ENCODE assay signal across 40 mouse cellular contexts in the genomic region with DNA sequence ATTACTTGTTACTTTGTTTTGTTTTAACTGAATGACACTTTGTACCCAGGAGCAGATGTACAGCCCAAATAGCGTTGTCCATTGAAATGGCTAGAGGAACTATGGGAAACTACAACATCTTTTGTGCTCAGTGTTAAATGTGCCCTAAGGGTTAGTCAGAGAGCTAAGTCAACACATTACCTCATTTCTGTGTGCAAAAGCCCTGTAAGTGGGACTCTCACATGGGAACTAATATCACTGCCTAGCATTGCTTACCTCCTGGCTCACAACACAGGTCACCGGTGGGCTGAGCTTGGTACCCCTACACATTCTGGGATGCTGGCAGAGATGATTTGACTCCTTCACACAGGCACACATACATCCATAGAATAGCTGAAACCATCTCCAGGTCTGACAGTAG. TPM values are rescaled to one million over a fixed set of nuclear protein-coding genes. Genes with fewer than 3 reads are reported as not detected.
"Had no signal": no experiment of that assay in that cellular context is flagged by ENCODE, and none has a peak within 500 bp of the region (broad histone marks: within the 10 kb centered on the region; RNA-seq: fewer than 3 reads in every experiment).

No protein-coding gene starts in this region.

- H3K27ac ChIP-seq: left cerebral cortex, adult 2 months; limb, embryonic 10.5 days; limb, embryonic 12.5 days; limb, embryonic 13.5 days; limb, embryonic 15.5 days; liver, embryonic 12.5 days; liver, embryonic 13.5 days; liver, embryonic 14.5 days; liver, embryonic 15.5 days; lung, embryonic 15.5 days; macrophage; midbrain, embryonic 10.5 days; midbrain, embryonic 12.5 days; midbrain, embryonic 13.5 days; midbrain, embryonic 15.5 days had no signal

- H3K9ac ChIP-seq: limb, embryonic 12.5 days; limb, embryonic 13.5 days; limb, embryonic 15.5 days; liver, embryonic 12.5 days; liver, embryonic 13.5 days; liver, embryonic 14.5 days; liver, embryonic 15.5 days; liver, postnatal 0 days; lung, embryonic 15.5 days; midbrain, embryonic 12.5 days; midbrain, embryonic 13.5 days; midbrain, embryonic 15.5 days had no signal

- H3K4me1 ChIP-seq: limb, embryonic 10.5 days; limb, embryonic 12.5 days; limb, embryonic 13.5 days; limb, embryonic 15.5 days; liver, embryonic 12.5 days; liver, embryonic 13.5 days; liver, embryonic 15.5 days; lung, embryonic 15.5 days; midbrain, embryonic 10.5 days; midbrain, embryonic 12.5 days; midbrain, embryonic 13.5 days; midbrain, embryonic 15.5 days had no signal

- H3K9me3 ChIP-seq: limb, embryonic 10.5 days; limb, embryonic 12.5 days; limb, embryonic 13.5 days; limb, embryonic 15.5 days; liver, embryonic 12.5 days; liver, embryonic 13.5 days; liver, embryonic 15.5 days; lung, embryonic 15.5 days; megakaryocyte, embryonic 14.5 days; midbrain, embryonic 10.5 days; midbrain, embryonic 12.5 days; midbrain, embryonic 13.5 days; midbrain, embryonic 15.5 days had no signal

- H3K4me3 ChIP-seq: left cerebral cortex, adult 2 months; limb, embryonic 10.5 days; limb, embryonic 12.5 days; limb, embryonic 13.5 days; limb, embryonic 15.5 days; liver, embryonic 12.5 days; liver, embryonic 13.5 days; liver, embryonic 15.5 days; lung, embryonic 15.5 days; megakaryocyte, embryonic 14.5 days; midbrain, embryonic 10.5 days; midbrain, embryonic 12.5 days; midbrain, embryonic 13.5 days; midbrain, embryonic 15.5 days; myocyte had no signal

- H3K36me3 ChIP-seq: limb, embryonic 10.5 days; limb, embryonic 12.5 days; limb, embryonic 13.5 days; limb, embryonic 15.5 days; liver, embryonic 12.5 days; liver, embryonic 13.5 days; liver, embryonic 15.5 days; lung, embryonic 15.5 days; midbrain, embryonic 10.5 days; midbrain, embryonic 12.5 days; midbrain, embryonic 13.5 days; midbrain, embryonic 15.5 days had no signal

- H3K27me3 ChIP-seq: limb, embryonic 13.5 days; limb, embryonic 15.5 days; liver, embryonic 12.5 days; liver, embryonic 13.5 days; liver, embryonic 15.5 days; lung, embryonic 15.5 days; midbrain, embryonic 12.5 days; midbrain, embryonic 13.5 days; midbrain, embryonic 15.5 days had no signal

- DNase-seq: left cerebral cortex, postnatal 4 days; liver; liver, embryonic 13.5 days; liver, postnatal 0 days; lung, adult 18-20 months; lung, adult 2 months; lung, postnatal 10 days; lung, postnatal 14 days; lung, postnatal 36 days; lung, postnatal 4 days; midbrain, embryonic 14.5 days had no signal

- H3K4me2 ChIP-seq: limb, embryonic 12.5 days; limb, embryonic 13.5 days; limb, embryonic 15.5 days; liver, embryonic 11.5 days; liver, embryonic 12.5 days; liver, embryonic 13.5 days; liver, embryonic 15.5 days; lung, embryonic 15.5 days; midbrain, embryonic 11.5 days; midbrain, embryonic 12.5 days; midbrain, embryonic 13.5 days; midbrain, embryonic 15.5 days had no signal

- ATAC-seq: liver, embryonic 12.5 days; liver, postnatal 0 days; lung, postnatal 0 days; midbrain, embryonic 13.5 days; midbrain, embryonic 15.5 days; midbrain, embryonic 16.5 days had no signal

RNA-seq across cellular contexts. Expression of gene Drd3, which starts 55.6 kb away (rescaled TPM):
- total RNA-seq: liver, adult 2 months; megakaryocyte progenitor cell, adult 5-6 weeks; megakaryocyte, adult 5-6 weeks; megakaryocyte-erythroid progenitor cell, adult 5-6 weeks; monocyte, adult 5-6 weeks had no signal
- polyA plus RNA-seq: limb, embryonic 10.5 days; limb, embryonic 11.5 days; limb, embryonic 12.5 days; limb, embryonic 13.5 days; limb, embryonic 14.5 days; liver, adult 2 months; liver, embryonic 11.5 days; liver, embryonic 12.5 days; liver, embryonic 13.5 days; liver, embryonic 14.5 days; liver, embryonic 15.5 days; liver, embryonic 16.5 days; liver, postnatal 0 days; lung, adult 2 months; lung, embryonic 15.5 days; lung, embryonic 16.5 days; lung, postnatal 0 days; macrophage; midbrain, embryonic 10.5 days; midbrain, embryonic 11.5 days; midbrain, embryonic 12.5 days; midbrain, embryonic 13.5 days; midbrain, embryonic 14.5 days; midbrain, embryonic 15.5 days; midbrain, embryonic 16.5 days; myocyte had no signal
